Comparison of ENCODE assay signal across 35 mouse cellular contexts in the genomic region with DNA sequence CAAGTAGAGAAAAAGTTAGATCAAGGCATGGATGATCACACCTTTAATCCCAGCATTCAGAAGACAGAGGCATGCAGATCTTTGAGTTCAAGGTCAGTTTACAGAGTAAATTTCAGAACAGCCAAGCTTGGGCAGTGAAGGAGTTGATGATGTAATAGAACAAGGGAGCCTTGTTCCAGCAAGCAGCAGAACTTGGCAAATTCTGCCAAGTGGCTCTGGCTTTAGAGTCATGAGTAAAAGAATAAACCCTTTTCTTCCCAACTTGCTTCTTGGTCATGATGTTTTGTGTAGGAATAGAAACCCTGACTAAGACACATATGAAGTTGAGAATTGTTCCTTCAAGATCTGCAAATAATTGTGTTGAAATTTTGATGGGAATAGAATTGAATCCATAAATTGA. TPM values are rescaled to one million over a fixed set of nuclear protein-coding genes. Genes with fewer than 3 reads are reported as not detected.
DNase-seq lines count a peak whose midpoint lies in the region; ATAC-seq and TF ChIP-seq lines count a peak whose summit lies in the region.
"Had no signal": no experiment of that assay in that cellular context is flagged by ENCODE, and none has a peak within 500 bp of the region (broad histone marks: within the 10 kb centered on the region; RNA-seq: fewer than 3 reads in every experiment).

No protein-coding gene starts in this region.

- H3K4me2 ChIP-seq in liver, postnatal 0 days (ENCODE audit: low read depth, low read length) = no peak overlapping the region
- H3K4me2 ChIP-seq: embryonic facial prominence, embryonic 15.5 days; forebrain, embryonic 12.5 days; forebrain, embryonic 15.5 days; heart, embryonic 12.5 days; heart, embryonic 15.5 days; hindbrain, embryonic 13.5 days had no signal

- no peak for TF ChIP-seq EP300 in liver, postnatal 0 days (IDR thresholded peaks at IDR 0.05; ENCODE audit: low read depth)

- DNase-seq in liver, adult 2 months (ENCODE audit: extremely low read depth, low read depth, low spot score) = peak; percentile 13
- no peak for DNase-seq in liver, postnatal 0 days
- peak; percentile 18 for DNase-seq in 3134 (ENCODE audit: extremely low read depth, insufficient read length, low spot score)
- DNase-seq in 3T3-L1 (ENCODE audit: low read depth, low spot score) = peak; percentile 29
- DNase-seq in adipocyte (ENCODE audit: low spot score) = peak; percentile 60
- no peak for DNase-seq in thymus, adult 18-20 months
- no peak for DNase-seq in layer of hippocampus, adult 18-20 months (ENCODE audit: low spot score in 2 of 2)
- no peak for DNase-seq in urinary bladder, postnatal 10 days (ENCODE audit: low spot score)
- DNase-seq: adrenal gland, postnatal 10 days; adrenal gland, postnatal 36 days; B cell, adult 2 months; cerebellum, adult 11 months; cerebellum, adult 8-10 months; cerebellum, postnatal 10 days; cerebellum, postnatal 36 days; embryo, embryonic 11 days; gastrocnemius, postnatal 25 days; heart, adult 18-20 months; heart, postnatal 10 days; heart, postnatal 36 days had no signal

- no peaks in the 10 kb centered on the region for H3K79me2 ChIP-seq in liver, adult 2 months (ENCODE audit: control insufficient read depth, insufficient read depth, low read length)

- no peak overlapping the region for H3K4me3 ChIP-seq in liver, adult 2 months (ENCODE audit: insufficient read depth, low read depth, low read length)
- no peak overlapping the region for H3K4me3 ChIP-seq in liver, postnatal 0 days (ENCODE audit: low read depth, low read length)
- H3K4me3 ChIP-seq: embryonic facial prominence, embryonic 15.5 days; forebrain, embryonic 12.5 days; forebrain, embryonic 15.5 days; heart, embryonic 12.5 days; heart, embryonic 15.5 days; hindbrain, embryonic 10.5 days; hindbrain, embryonic 13.5 days had no signal

- no peak for TF ChIP-seq POLR2A in liver, adult 2 months (IDR thresholded peaks at IDR 0.05; ENCODE audit: extremely low read depth, insufficient read depth, low read length)

- no peaks in the 10 kb centered on the region for H3K9me3 ChIP-seq in liver, postnatal 0 days (ENCODE audit: low read length)
- H3K9me3 ChIP-seq: embryonic facial prominence, embryonic 15.5 days; forebrain, embryonic 12.5 days; forebrain, embryonic 15.5 days; G1E; heart, embryonic 15.5 days; hindbrain, embryonic 10.5 days had no signal

- H3K9ac ChIP-seq in liver, adult 2 months (ENCODE audit: low read depth, low read length) = no peak overlapping the region
- H3K9ac ChIP-seq in liver, postnatal 0 days (replicated peaks) = no peak overlapping the region
- H3K9ac ChIP-seq: embryonic facial prominence, embryonic 15.5 days; forebrain, embryonic 12.5 days; forebrain, embryonic 15.5 days; heart, embryonic 12.5 days; heart, embryonic 15.5 days; hindbrain, embryonic 13.5 days had no signal

- no peaks in the 10 kb centered on the region for H3K4me1 ChIP-seq in liver, adult 2 months (ENCODE audit: control insufficient read depth, insufficient read depth, low read length)
- no peaks in the 10 kb centered on the region for H3K4me1 ChIP-seq in liver, postnatal 0 days (ENCODE audit: insufficient read depth)
- H3K4me1 ChIP-seq: embryonic facial prominence, embryonic 15.5 days; forebrain, embryonic 12.5 days; forebrain, embryonic 15.5 days; heart, embryonic 12.5 days; heart, embryonic 15.5 days; hindbrain, embryonic 10.5 days; hindbrain, embryonic 13.5 days had no signal

- ATAC-seq in liver, postnatal 0 days = no peak
- ATAC-seq: activated CD4-positive, CD25-positive, alpha-beta regulatory T cell, adult 4 months; forebrain, embryonic 15.5 days; hindbrain, embryonic 16.5 days had no signal

- TF ChIP-seq CTCF in liver, adult 2 months (IDR thresholded peaks at IDR 0.05; ENCODE audit: low read depth, low read length) = no peak
- no peak for TF ChIP-seq CTCF in liver, postnatal 0 days (IDR thresholded peaks at IDR 0.05; ENCODE audit: low read depth)

- H3K27me3 ChIP-seq in liver, adult 2 months (ENCODE audit: control insufficient read depth, insufficient read depth, low read length) = no peaks in the 10 kb centered on the region
- no peaks in the 10 kb centered on the region for H3K27me3 ChIP-seq in liver, postnatal 0 days (ENCODE audit: insufficient read depth, low read length)
- H3K27me3 ChIP-seq: CH12.LX; embryonic facial prominence, embryonic 15.5 days; forebrain, embryonic 12.5 days; forebrain, embryonic 15.5 days; heart, embryonic 12.5 days; heart, embryonic 15.5 days; hindbrain, embryonic 13.5 days had no signal

- no peak overlapping the region for H3K27ac ChIP-seq in liver, adult 2 months (replicated peaks; ENCODE audit: insufficient read depth, low read depth, low read length)
- H3K27ac ChIP-seq in liver, postnatal 0 days (ENCODE audit: low read depth) = no peak overlapping the region
- H3K27ac ChIP-seq: embryonic facial prominence, embryonic 15.5 days; forebrain, embryonic 12.5 days; forebrain, embryonic 15.5 days; heart, embryonic 15.5 days; hindbrain, embryonic 10.5 days; hindbrain, embryonic 13.5 days had no signal

- no peaks in the 10 kb centered on the region for H3K36me3 ChIP-seq in liver, adult 2 months (ENCODE audit: control insufficient read depth, insufficient read depth, low read length)
- no peaks in the 10 kb centered on the region for H3K36me3 ChIP-seq in liver, postnatal 0 days (replicated peaks; ENCODE audit: insufficient read depth, low read length)
- H3K36me3 ChIP-seq: embryonic facial prominence, embryonic 15.5 days; forebrain, embryonic 12.5 days; forebrain, embryonic 15.5 days; G1E; heart, embryonic 12.5 days; heart, embryonic 15.5 days; hindbrain, embryonic 10.5 days; hindbrain, embryonic 13.5 days had no signal

RNA-seq across cellular contexts. Expression of gene Slco1a6, which starts 3.5 kb away (rescaled TPM):
- not detected in 2 replicates for total RNA-seq in liver, adult 2 months (2014; rRNA removed)
- not detected in 2 replicates for polyA plus RNA-seq in liver, adult 2 months (2012; rRNA removed)
- not detected in 2 replicates for polyA plus RNA-seq in liver, postnatal 0 days (2015; fragmentation: Nextera tagmentation; extraction: Ambion mirVana)
- total RNA-seq in layer of hippocampus, adult 18-20 months (2021) = not detected
- total RNA-seq: adrenal gland, adult 18-20 months; CH12.LX; gastrocnemius, adult 8-10 months; gastrocnemius, postnatal 25 days; heart, adult 18-20 months; heart, postnatal 36 days had no signal
- polyA plus RNA-seq: cortical plate, adult 2 months; embryonic facial prominence, embryonic 11.5 days; embryonic facial prominence, embryonic 15.5 days; forebrain, embryonic 12.5 days; forebrain, embryonic 15.5 days; G1E had no signal

Comparison
In these comparisons a context has a peak if more than half of its experiments do, and no peak if none do; other contexts are left out.
1. DNase-seq: peak in liver, adult 2 months (single experiment), 3134 (single experiment), 3T3-L1 (single experiment) and adipocyte (single experiment); none in liver, postnatal 0 days (single experiment), thymus, adult 18-20 months (0 of 2), layer of hippocampus, adult 18-20 months (0 of 2) and urinary bladder, postnatal 10 days (single experiment).